Mouse (Mus musculus) megakaryocyte, adult 5-6 weeks (primary cell): ENCODE results near the gene Slc36a1. TPM values are rescaled to one million over a fixed set of nuclear protein-coding genes. Genes with fewer than 3 reads are reported as not detected.

Experiments used
- ATAC-seq: 2 replicates; pipeline ENCODE4 v1.8.0; 2016; ENCODE audit warnings: mild to moderate bottlenecking, inconsistent platforms; ENCODE audit not compliant: poor library complexity, severe bottlenecking
- total RNA-seq, 2 experiments: library from RNA; stranded (forward) in 1 of 2; stranded (reverse) in 1 of 2; fragments of 153-499, 151-499 nt in 1 of 2; fragments of 221-1000, 200-1000 nt in 1 of 2; gene quantifications; 2 replicates each; pipeline versions ENCODE4 v1.2.3 to v1.2.4; 2015 to 2017

The Slc36a1 gene
- total RNA-seq, 2 experiments from 2014 or later: 15.4 to 24.7 TPM

DNA sequence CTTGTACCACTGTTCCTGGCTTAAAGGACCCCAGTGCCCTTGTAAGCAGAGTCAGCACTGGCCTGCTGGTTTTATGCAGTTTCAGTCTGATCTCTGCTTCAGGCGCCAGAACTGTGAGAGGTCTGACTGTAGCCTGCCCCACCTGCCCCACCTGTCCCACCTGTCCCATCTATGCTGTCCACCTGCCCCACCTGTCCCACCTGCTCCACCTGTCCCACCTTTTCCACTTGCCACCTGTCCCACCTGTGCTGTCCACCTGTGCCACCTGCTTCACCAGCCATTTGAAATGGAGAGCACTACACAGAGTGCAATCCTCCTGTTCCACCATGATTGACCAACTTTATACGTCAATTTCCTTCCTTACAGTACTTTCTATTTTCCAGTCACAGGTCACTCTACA, 60.2 kb downstream of the Slc36a1 start:
- ATAC-seq: no peak

DNA sequence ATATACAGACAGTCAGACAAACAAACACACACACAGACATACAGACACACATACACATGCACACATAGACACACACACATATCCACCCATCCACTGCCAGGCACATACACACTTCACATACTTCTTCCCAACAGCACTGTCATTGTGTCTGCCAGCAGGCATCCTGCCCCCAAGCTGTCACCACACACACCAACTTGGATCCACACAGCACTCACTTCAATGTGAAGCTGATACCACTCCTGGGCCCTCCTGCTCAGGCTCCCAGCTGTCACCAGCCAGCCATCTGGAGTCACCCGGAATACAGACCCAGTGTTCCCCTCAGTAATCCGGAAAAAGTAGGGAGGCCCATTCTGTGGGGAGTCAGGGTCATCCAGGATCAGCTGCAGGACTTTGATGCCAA, 61.5 kb downstream of the Slc36a1 start:
- ATAC-seq: no peak

DNA sequence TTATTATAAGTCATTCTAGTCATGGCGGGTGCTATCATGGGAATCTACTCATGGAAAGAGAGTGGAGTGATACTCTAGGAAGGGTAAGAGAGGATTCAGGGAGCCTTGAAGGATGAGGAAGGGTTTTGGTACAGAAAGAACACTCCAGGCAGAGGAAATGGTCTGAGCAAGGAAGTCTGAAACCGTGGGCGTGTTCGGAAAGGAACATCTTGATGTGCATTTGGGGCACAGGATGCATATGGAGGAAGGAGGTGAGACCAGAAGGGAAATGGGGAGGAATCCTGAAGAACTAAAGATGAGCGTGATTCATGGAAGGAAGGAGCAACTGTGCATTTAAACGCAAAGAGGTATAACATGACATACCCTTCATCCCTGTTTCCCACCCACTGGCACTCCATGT, 64.4 kb downstream of the Slc36a1 start:
- ATAC-seq: no peak

DNA sequence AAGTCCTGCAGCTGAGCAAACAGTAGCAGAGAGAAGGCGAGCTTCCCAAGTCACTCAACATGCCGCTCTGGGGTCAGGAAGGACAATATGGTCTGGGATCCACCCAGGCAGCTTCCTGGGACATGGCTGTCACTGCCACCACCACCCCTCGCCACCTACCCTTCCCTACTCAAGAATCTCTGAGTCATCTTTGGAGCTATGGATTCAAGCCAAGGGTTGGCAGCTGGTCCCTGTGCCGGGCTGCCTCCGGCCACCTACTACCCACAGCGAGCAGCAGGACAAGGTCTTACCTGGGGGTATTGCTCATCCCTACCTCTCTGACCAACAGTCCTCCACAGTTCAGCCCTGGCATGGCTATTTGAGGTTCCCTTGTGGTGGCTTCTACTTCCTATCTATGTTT, 70.6 kb downstream of the Slc36a1 start:
- ATAC-seq: no peak

Other genes starting within 250 kb of the Slc36a1 start
- 28.3 and 32.6 TPM in 2 replicates for gene Tnip1, start 241.4 kb upstream of the Slc36a1 start, total RNA-seq (2015)
- 26.7 and 47.2 TPM in 2 replicates for gene Tnip1, start 241.4 kb upstream of the Slc36a1 start, total RNA-seq (2017)
- 112 and 126 TPM in 2 replicates for gene Anxa6, start 170.9 kb upstream of the Slc36a1 start, total RNA-seq (2015)
- 230 and 245 TPM in 2 replicates for gene Anxa6, start 170.9 kb upstream of the Slc36a1 start, total RNA-seq (2017)
- 35.5 and 36.2 TPM in 2 replicates for gene Ccdc69, start 126.2 kb upstream of the Slc36a1 start, total RNA-seq (2015)
- 32.6 and 35.6 TPM in 2 replicates for gene Ccdc69, start 126.2 kb upstream of the Slc36a1 start, total RNA-seq (2017)
- 242 and 244 TPM in 2 replicates for gene Gm2a, start 106.2 kb upstream of the Slc36a1 start, total RNA-seq (2015)
- 179 and 191 TPM in 2 replicates for gene Gm2a, start 106.2 kb upstream of the Slc36a1 start, total RNA-seq (2017)
- gene Slc36a3, start 52.6 kb upstream of the Slc36a1 start, total RNA-seq (2015): 0.07 and 0.09 TPM in 2 replicates
- not detected in 2 replicates for gene Slc36a3, start 52.6 kb upstream of the Slc36a1 start, total RNA-seq (2017)
- gene Slc36a2, start 19.3 kb upstream of the Slc36a1 start, total RNA-seq (2015): 0.21 and 0.25 TPM in 2 replicates
- 0.04 and 0.29 TPM in 2 replicates for gene Slc36a2, start 19.3 kb upstream of the Slc36a1 start, total RNA-seq (2017)
- not detected in 2 replicates for gene Fat2, start 132.2 kb downstream of the Slc36a1 start, total RNA-seq (2015)
- not detected in 2 replicates for gene Fat2, start 132.2 kb downstream of the Slc36a1 start, total RNA-seq (2017)
- 0.71 and 1.2 TPM in 2 replicates for gene Sparc, start 218.8 kb downstream of the Slc36a1 start, total RNA-seq (2015)
- gene Sparc, start 218.8 kb downstream of the Slc36a1 start, total RNA-seq (2017): 0.57 and 1.5 TPM in 2 replicates